Mouse (Mus musculus) adrenal gland, adult 18-20 months (tissue): ENCODE results near the gene Ropn1l. TPM values are rescaled to one million over a fixed set of nuclear protein-coding genes. Genes with fewer than 3 reads are reported as not detected.

ENCODE experiments used
- DNase-seq, 2 experiments: peaks; one replicate each; pipeline ENCODE4 v3.0.0; 2021 to 2022; ENCODE audit warnings: low spot score in 2 of 2
- total RNA-seq, 2 experiments: library from RNA; stranded (reverse); gene quantifications; 1 replicate in 1 of 2; 2 replicates in 1 of 2; pipeline ENCODE4 v1.2.3; 2021

Ropn1l gene
- total RNA-seq, 2 experiments from 2014 or later = 3.7 to 4.9 TPM

DNA sequence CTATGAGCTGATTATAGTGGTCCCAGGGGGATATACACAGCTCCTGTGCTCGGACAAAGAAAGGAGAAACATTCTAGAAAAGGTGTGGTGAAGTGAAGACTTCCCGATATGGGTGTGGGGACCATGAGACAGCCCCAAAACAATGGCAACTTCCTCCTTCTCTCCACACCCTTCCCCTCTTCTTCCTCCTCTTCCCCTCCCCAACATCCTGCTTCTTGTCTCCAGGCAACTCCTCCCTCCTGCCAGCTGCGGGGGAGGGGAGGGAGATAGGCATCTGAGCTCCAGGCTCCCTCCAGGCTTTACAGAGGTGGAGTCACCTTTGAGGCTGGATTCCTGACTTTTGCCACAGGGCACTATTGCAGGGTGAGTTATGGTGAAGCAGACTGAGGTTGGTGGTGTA, 40.6 kb downstream of the Ropn1l start:
- no peak for DNase-seq

DNA sequence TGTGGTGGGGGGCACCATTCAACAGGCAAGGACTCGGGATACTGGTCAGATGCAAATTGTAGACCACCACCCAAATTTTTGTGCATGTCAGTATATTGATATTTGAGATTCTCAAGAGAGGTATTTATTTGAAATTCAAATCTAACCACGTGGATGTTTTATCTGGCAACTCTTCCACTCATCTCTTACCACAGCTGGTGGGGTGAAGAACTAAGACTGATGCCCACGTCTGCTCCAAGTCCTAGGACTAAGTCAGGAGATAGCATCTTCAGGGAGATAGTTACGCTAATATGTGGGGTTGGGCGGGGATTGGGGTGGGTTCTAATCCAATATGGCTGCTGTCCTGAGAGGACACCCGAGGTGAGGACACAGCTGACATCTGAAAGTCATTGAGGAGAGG, 41.1 kb downstream of the Ropn1l start:
- DNase-seq = no peak

DNA sequence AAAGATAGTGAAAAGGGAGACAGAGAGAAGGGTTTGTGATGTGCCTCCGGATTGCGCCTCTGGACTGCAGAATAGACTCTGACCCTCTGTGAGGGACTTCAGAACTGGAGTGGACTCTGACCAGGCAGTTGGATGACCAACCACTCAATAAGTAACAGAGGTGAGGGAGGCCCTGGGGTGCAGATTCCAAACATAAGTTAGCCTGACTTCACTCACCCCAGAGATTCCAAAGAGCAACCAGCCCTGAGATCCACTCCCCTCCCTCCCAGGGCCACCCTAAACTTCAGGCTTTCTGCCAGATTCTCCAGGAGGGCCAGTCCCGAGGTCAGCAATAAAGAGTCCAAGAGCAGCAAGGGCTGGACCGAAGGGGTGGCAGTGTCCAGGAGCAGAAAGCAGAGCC, 46.0 kb downstream of the Ropn1l start:
- no peak for DNase-seq

DNA sequence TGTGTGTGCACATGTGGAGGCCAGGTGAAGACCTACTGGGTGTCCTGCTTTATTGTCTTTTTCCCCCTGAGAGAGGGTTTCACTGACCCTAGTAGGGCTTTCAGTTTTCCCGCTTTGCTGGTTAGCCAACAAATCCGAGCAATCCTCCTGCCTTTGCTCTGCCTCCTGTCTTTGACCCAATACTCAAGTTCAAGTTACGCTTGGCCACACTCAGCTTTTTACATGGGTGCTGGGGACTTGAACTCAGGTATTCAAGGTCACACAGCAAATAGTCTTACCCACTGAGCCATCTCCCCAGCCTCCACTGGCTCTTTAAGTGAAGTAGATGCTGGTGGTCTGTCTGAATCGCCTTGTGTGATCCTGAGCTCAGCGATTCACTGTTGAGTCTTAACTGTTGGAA, 46.7 kb downstream of the Ropn1l start:
- no peak for DNase-seq

DNA sequence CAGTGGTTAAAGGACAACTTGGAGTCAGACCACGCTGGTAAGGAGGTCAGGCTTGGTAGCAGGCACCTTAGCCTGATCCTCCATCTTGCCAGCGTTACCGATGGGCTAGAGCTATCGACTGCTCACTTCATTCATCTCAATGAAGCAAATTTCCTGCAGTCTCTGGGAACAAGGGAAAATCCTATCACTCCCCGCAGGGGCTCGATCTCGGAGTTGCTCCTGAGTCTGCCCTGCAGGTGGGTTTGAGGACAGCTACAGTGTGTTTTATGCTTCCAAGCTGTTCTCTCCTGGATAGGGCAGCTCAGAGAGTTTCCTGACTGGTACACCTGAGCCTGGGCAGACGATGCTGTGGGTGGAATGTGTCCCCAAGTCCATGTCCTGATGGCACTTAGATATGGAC, 49.2 kb downstream of the Ropn1l start:
- DNase-seq = no peak

DNA sequence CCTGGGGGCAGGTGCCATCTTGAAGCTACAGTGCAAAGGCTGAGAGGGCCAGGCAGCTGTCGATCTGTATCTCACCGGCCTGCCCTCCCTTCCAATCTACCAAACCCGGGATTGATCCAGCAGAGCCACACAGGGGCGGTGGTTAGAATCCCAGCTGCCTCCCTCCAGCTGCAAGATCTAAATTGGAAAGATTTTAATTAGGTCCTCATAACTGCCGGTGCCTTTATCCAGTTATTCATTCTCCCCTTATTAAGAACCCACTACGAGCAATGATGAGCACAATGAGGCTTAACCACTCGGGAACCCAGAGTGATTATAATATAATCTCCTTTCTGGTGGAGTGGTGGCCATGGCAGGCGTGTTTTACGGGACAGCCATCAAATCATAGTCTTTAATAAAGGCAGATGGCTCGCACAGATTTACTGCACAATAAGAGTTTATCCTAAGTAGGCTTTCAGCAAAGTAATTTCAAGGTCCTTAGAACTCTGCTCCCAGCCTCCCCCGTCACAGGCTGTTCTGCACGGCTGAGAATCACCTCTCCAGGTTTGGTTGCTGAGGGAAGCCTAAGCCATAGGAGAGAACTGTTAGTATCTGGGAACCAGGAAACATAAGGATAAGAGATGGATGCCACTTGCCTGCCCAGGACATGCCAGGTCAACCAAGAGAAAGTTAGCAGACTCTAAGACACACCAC, 51.2 kb downstream of the Ropn1l start:
- DNase-seq = no peak

DNA sequence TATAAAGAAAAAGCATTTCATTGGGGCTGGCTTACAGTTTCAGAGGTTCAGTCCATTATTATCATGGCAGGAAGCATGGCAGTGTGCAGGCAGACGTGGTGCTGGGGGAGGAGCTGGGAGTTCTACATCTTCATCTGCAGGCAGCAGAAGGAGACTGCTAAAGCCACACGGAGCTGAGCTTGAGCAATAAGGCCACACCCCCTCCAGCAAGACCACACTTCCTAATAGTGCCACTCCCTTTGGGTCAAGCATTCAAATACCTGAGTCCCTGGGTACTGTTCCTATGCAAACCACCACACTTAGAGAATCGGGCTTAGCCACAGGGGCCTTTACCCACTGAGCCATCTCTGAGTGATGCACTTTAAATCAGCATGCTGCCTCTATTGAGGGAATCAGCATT, 52.6 kb downstream of the Ropn1l start:
- no peak for DNase-seq

DNA sequence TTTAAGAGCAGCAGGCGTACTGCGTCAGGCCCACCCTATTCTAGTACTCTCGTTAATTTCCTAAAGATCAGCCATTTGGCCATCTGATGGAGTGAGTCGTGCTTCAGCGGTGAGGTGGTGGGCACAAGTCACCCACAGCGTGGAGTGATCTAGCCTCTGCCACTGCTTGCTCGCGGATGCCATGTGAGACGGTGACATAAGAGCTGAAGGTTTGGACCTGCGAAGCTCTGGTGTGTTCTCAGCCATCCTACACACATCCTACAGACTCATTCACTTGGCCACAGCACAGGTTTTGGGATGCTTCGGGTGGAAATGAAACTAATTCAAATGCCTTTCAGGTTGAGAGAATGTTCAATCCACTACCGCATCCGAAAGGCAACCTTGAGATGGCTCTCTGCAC, 54.8 kb downstream of the Ropn1l start:
- DNase-seq = no peak

DNA sequence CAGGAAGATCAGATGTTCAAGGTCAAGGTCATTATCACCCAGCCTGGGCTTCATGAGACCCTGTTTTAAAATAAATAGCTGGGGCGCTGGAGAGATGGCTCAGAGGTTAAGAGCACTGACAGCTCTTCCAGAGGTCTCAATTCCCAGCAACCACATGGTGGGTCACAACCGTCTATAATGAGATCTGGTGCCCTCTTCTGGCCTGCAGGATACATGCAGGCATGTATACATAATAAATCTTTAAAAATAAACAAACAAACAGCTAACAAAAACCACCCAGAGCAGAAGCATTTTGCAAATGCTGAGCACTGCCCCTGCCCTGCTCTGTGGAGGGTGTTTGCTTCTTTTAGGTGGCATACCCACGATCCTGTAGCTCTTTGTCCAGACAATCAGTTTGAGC, 56.2 kb downstream of the Ropn1l start:
- DNase-seq = no peak

DNA sequence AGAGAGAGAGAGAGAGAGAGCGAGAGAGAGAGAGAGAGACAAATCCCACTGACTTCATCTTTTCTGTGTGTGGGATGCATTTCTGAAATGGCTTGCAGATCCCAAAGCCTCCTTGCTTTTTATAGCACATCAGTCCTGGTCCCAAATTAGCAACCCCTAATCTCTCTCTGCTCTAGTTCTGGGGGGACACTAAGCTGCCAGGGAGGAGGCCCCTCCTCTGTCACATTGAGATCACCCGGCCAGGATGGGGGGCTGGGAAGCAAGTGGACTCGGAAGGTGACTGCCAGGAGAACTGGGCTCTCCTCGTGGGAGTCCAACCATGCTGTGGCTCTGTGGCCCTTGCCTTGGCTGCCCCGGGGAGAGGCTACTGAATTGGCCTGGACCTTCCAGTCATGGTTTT, 56.8 kb downstream of the Ropn1l start:
- no peak for DNase-seq

DNA sequence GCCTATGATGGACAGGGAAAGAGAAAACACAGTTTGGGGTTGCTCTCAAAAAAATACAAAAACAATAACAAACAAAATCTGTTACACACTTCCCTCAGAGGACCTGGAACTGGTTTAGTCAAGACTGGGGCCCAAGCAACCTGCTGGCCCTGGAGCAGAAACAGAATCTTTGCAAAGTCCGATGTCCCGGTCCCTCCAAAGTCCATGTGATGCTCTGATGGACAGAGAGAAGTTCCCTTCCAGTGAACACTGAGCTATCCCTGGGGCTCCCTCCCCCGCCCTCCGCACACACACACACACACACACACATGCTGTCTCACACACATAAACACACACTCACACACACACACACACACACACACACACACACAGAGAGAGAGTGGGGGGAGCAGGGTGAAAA, 57.6 kb downstream of the Ropn1l start:
- no peak for DNase-seq

DNA sequence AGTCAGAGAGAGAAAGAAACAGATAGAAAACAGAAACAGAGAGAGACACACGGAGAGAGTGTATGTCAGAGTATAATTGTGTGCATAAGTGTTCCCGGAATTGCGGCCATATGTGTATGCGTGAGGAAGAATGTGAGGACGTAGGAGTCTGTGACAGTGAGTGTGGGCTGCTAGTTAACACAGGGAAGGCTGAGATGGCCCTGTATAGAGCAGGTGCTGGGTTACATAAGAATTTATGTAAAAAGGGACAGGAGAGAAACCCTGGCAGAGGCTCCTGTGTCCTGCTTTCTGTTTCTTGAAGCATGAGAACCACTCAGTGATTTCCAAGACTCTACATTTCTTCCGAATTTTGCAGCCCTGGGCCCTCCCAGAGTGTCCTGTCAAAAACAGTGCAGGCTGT, 60.1 kb downstream of the Ropn1l start:
- no peak for DNase-seq

DNA sequence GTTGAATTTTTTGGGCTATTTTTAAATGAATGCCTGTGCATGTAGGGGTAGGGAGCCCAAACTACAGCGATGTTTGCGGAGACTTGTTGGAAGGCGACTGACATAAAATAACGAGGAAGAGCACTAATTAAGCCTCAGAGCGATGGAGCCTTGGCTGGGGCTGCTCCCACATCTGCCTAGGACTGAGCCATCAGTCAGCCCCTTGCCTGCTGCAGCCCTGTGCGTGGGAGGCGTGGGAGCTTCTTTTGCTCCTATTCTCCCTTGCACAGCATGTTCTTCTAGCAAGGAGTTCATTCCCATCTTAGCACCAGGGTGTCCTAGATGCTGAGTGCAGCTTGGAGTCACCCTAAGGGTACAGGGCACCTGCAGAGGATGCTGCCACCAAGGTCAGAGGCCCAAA, 60.8 kb downstream of the Ropn1l start:
- no peak for DNase-seq

DNA sequence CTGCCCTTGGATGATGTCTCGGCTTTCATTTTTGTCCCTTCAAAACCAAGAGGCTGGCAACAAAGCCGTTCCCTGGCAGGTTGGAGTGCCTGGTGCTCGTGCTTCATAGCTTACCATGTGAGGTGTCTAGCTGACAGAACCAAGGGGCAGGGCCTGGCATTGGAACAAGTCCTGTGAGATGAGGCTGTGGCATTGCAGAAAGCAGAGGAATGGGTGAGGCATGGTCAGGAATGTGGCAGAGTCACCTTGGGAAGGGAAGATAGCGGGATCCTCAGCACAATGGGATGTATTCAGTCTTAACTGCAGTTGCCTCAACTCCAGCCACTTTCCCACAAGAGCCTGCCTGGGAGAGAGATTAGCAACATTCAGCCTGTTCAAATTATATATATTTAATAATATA, 61.4 kb downstream of the Ropn1l start:
- DNase-seq = no peak

Other genes starting within 250 kb of the Ropn1l start
- 10 to 100 TPM; 92.0 to 93.7 TPM for gene Dap, start 229.4 kb downstream of the Ropn1l start, total RNA-seq
- gene Ankrd33b, start 86.0 kb downstream of the Ropn1l start, total RNA-seq = 1 to 10 TPM; 1.3 to 4.4 TPM
- 100 to 1,000 TPM in 1 of 2 experiments, 10 to 100 TPM in 1; 84.7 to 161 TPM for gene March6, start 77.3 kb upstream of the Ropn1l start, total RNA-seq
- gene Cmbl, start 111.7 kb upstream of the Ropn1l start, total RNA-seq = 100 to 1,000 TPM in 1 of 2 experiments, 10 to 100 TPM in 1; 69.7 to 178 TPM
- 100 to 1,000 TPM; 309 to 346 TPM for gene Cct5, start 148.1 kb upstream of the Ropn1l start, total RNA-seq
- gene Fam173b, start 148.1 kb upstream of the Ropn1l start, total RNA-seq = 10 to 100 TPM; 23.2 to 25.0 TPM